Mouse (Mus musculus): Measurements from ENCODE around the gene Srp9. TPM values are rescaled to one million over a fixed set of nuclear protein-coding genes. Genes with fewer than 3 reads are reported as not detected.

Srp9 gene
- polyA plus RNA-seq, 1 experiment from 2014 or later: 141 TPM

GRCm38 (mm10) chr1:182111386-182112317 lies 12.9 kb upstream of the Srp9 start:
- no peaks in the 10 kb centered on the region for H3K36me3 ChIP-seq (ENCODE audit: insufficient read depth)
- H3K9me3 ChIP-seq (ENCODE audit: low read depth, low read length): no peaks in the 10 kb centered on the region
- H3K27ac ChIP-seq (ENCODE audit: low read depth): no peak overlapping the region; the same call in 1 of the 2 replicates
- peaks cover 9% of the 10 kb centered on the region for H3K4me1 ChIP-seq (ENCODE audit: insufficient read depth)
- TF ChIP-seq CTCF (IDR thresholded peaks at IDR 0.05; ENCODE audit: low read depth): no peak
- no peak overlapping the region for H3K4me3 ChIP-seq (ENCODE audit: low read depth, low read length)
- WGBS: 62% methylated on average over 14 of the region's 14 CpGs
- no peak overlapping the region for H3K4me2 ChIP-seq
- DNase-seq (peak; percentile 71), ATAC-seq (ENCODE audit: insufficient read depth) (peak; percentile 45; the same call in 1 of the 2 replicates)
- H3K9ac ChIP-seq: no peak overlapping the region
- no peaks in the 10 kb centered on the region for H3K27me3 ChIP-seq (ENCODE audit: insufficient read depth, low read length)

DNA sequence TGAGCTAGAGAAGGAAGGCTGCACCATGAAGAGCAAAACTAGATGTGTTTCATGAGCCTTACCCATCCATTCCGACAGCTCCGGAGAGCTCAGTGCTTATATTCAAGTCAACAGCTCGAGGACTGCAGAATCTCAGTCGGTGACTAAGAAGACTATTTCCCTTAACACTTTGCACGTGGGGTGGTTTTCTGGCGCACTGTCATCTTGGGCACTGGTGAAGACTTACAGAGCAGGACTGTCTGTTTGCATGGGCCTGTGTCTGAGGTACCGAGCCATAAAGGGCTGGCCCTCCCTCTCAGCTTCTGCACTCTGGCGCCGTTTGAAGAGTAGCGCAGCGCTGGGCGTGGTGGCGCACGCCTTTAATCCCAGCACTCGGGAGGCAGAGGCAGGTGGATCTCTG lies 12.2 kb upstream of the Srp9 start:
- peaks cover 9% of the 10 kb centered on the region for H3K4me1 ChIP-seq (ENCODE audit: insufficient read depth)
- H3K27ac ChIP-seq (ENCODE audit: low read depth): no peak overlapping the region
- no peak for DNase-seq
- 80% methylated on average over 15 of the region's 15 CpGs for WGBS
- no peak overlapping the region for H3K4me2 ChIP-seq
- no peaks in the 10 kb centered on the region for H3K9me3 ChIP-seq (ENCODE audit: low read depth, low read length)
- no peak for TF ChIP-seq CTCF (IDR thresholded peaks at IDR 0.05; ENCODE audit: low read depth)
- no peaks in the 10 kb centered on the region for H3K36me3 ChIP-seq (ENCODE audit: insufficient read depth)
- H3K9ac ChIP-seq: no peak overlapping the region
- H3K27me3 ChIP-seq (ENCODE audit: insufficient read depth, low read length): no peaks in the 10 kb centered on the region
- no peak overlapping the region for H3K4me3 ChIP-seq (ENCODE audit: low read depth, low read length)
- no peak for ATAC-seq (ENCODE audit: insufficient read depth)

DNA sequence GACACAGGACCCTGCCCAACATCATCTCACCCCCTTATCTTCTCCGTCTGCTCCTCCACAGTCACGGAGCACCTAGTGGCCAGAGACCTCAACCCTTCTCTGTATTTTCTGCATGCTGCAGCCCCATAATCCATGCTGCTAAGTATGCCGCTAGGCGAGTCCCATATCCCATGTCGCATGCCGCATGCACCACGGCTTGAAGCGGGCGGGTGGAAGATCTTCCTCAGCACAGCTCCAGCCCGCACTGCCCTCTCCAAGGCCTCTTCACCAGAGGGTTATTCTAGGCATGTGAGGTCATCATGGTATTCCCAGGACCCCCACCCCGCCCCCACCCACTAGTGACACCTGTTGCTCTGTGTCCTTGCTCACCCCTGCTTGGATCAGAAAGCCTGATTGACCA lies 11.4 kb upstream of the Srp9 start:
- Histone ChIP-seq H3K9ac (no peak overlapping the region), H3K36me3 (ENCODE audit: insufficient read depth) (no peaks in the 10 kb centered on the region), H3K4me1 (ENCODE audit: insufficient read depth) (peaks cover 9% of the 10 kb centered on the region), H3K4me2 (no peak overlapping the region), H3K9me3 (ENCODE audit: low read depth, low read length) (no peaks in the 10 kb centered on the region), H3K4me3 (ENCODE audit: low read depth, low read length) (no peak overlapping the region), H3K27me3 (ENCODE audit: insufficient read depth, low read length) (no peaks in the 10 kb centered on the region), H3K27ac (ENCODE audit: low read depth) (no peak overlapping the region)
- TF ChIP-seq CTCF (IDR thresholded peaks at IDR 0.05; ENCODE audit: low read depth): 0 out of 2 replicates have a peak, but pooled peaks have one; percentile 7
- no peak for DNase-seq
- no peak for ATAC-seq (ENCODE audit: insufficient read depth)
- WGBS: 81% methylated on average over 11 of the region's 11 CpGs

DNA sequence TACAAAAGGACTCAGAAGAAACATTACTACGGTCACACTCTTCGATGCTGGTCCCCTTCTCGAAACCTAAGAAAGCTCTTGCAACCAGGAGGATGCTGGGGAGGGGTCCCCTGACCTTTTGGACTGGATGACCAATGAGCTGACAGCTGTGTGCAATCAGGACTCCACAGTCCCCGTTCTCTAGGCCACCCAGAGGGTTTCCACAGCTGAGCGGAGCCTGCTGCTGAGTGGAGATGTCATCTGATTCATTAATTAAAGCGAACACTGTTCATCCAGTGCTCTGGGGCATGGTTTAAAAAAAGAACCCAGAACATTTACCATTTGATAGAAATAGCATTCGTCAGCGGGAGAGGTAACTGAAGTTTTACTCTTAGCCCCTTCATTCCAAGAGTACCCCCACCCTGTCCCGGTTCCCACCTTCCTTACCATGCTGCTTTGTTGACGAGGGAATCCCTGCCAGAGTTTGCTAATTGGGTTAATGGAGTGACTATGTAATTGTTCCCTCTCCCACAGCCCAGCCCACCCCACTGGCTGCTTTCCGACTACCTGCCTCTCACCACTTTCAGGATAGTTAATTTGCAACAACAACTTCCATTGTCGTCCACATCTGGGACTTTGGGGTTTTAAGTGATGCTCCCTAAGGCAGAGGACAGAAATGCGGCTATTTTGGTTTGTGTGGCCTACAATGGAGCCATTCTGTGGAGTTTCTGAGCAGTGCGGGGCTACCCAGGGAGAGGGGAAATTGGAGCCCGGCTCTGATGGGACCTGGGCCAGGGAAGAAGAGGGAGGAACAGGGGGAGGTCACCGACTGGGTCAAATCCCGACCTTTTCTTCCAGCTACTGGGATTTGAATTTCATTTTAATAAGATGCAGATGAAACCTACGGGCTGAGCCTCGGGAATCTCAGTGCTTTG lies 10.7 kb upstream of the Srp9 start:
- no peak overlapping the region for H3K4me2 ChIP-seq
- H3K27me3 ChIP-seq (ENCODE audit: insufficient read depth, low read length): no peaks in the 10 kb centered on the region
- ATAC-seq (ENCODE audit: insufficient read depth) (no peak), DNase-seq (no peak)
- no peak overlapping the region for H3K9ac ChIP-seq
- no peaks in the 10 kb centered on the region for H3K36me3 ChIP-seq (ENCODE audit: insufficient read depth)
- 37% methylated on average over 19 of the region's 19 CpGs for WGBS
- H3K27ac ChIP-seq (ENCODE audit: low read depth): no peak overlapping the region
- TF ChIP-seq CTCF (IDR thresholded peaks at IDR 0.05; ENCODE audit: low read depth): no peak
- H3K4me1 ChIP-seq (ENCODE audit: insufficient read depth): peaks cover 9% of the 10 kb centered on the region
- no peak overlapping the region for H3K4me3 ChIP-seq (ENCODE audit: low read depth, low read length)
- no peaks in the 10 kb centered on the region for H3K9me3 ChIP-seq (ENCODE audit: low read depth, low read length)

DNA sequence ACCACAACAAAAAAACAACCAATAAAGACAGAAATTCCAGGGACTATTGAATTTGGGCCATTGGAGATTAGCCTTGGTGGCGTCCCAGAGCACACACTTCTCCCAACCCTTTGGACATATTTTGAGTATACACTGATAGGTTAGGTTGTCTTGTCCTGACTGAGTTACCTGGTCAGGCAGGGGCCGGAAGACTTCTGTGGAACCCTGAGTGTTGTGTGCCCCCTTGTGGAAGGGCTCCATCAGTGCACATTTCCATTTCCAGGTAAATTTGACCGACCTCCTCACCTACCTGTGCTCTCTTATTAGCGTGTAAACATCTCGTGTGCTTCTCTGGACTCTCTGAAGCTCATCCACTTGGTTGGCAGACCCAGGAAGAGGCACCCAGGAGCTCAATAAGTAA lies 9.3 kb upstream of the Srp9 start:
- Histone ChIP-seq H3K9ac (no peak overlapping the region), H3K4me2 (no peak overlapping the region), H3K27me3 (ENCODE audit: insufficient read depth, low read length) (no peaks in the 10 kb centered on the region), H3K36me3 (ENCODE audit: insufficient read depth) (no peaks in the 10 kb centered on the region), H3K9me3 (ENCODE audit: low read depth, low read length) (no peaks in the 10 kb centered on the region), H3K4me3 (ENCODE audit: low read depth, low read length) (no peak overlapping the region), H3K4me1 (ENCODE audit: insufficient read depth) (peaks cover 9% of the 10 kb centered on the region), H3K27ac (ENCODE audit: low read depth) (no peak overlapping the region)
- TF ChIP-seq CTCF (IDR thresholded peaks at IDR 0.05; ENCODE audit: low read depth): peak; percentile 85
- 20% methylated on average over 5 of the region's 5 CpGs for WGBS
- ATAC-seq (ENCODE audit: insufficient read depth) (no peak), DNase-seq (peak; percentile 67)

DNA sequence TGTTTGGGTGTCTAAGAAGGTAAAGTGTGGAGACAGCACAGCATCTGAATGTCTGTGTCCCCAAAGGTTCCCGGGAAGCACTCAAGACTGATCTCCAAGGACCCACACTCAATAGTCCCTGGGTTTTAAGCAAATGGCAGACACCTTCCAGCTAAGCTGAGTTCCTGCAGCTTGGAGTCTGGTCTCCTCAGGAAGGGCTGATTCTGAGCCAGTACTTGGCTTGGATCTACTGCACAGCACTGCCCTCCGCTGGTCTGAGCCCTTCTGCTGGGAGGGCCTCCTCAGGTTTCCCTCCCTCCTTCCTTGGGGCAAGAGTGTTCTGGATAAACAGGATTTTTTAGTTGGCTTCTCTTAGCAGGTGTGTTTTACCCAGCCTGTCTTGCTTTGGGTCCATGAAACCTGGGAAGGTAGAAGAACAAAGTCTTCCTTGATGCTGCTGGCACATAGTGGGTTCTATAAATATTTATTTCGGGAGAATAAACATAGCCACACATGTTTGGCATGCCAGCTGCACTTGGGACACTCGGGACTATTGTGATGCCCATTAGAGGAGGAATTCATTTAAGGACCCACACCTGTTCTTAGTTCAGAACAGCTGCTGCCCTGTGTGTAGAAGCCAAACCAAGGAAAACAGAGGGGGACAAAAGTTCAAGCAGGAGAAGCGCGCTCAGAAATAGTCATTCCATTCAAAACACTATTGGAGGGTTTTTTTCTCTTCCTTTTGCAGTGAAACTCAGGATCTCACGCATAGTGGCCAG lies 8.7 kb upstream of the Srp9 start:
- peak; percentile 82 for DNase-seq
- Histone ChIP-seq H3K4me2 (no peak overlapping the region), H3K4me3 (ENCODE audit: low read depth, low read length) (no peak overlapping the region), H3K9me3 (ENCODE audit: low read depth, low read length) (no peaks in the 10 kb centered on the region), H3K27ac (ENCODE audit: low read depth) (peak overlapping the region; percentile 0; the same call in 1 of the 2 replicates), H3K36me3 (ENCODE audit: insufficient read depth) (no peaks in the 10 kb centered on the region), H3K27me3 (ENCODE audit: insufficient read depth, low read length) (no peaks in the 10 kb centered on the region), H3K9ac (no peak overlapping the region), H3K4me1 (ENCODE audit: insufficient read depth) (peaks cover 9% of the 10 kb centered on the region)
- peak; percentile 76 for TF ChIP-seq CTCF (IDR thresholded peaks at IDR 0.05; ENCODE audit: low read depth)
- ATAC-seq (ENCODE audit: insufficient read depth): peak; percentile 74
- 33% methylated on average over 7 of the region's 7 CpGs for WGBS
